Mouse (Mus musculus) CD4-positive, CD25-positive, alpha-beta regulatory T cell, adult 4 months (primary cell): ENCODE data around the gene Gal3st2. TPM values are rescaled to one million over a fixed set of nuclear protein-coding genes. Genes with fewer than 3 reads are reported as not detected.
"Not testable (repeated sequence)": the region's sequence is repeated elsewhere in the genome, so short reads cannot be mapped to it uniquely, and the experiment has no call there.

Experiments used
- ATAC-seq: one replicate; pipeline ENCODE4 v1.8.0; 2017
- polyA plus RNA-seq, 2 experiments: library from polyadenylated mRNA; unstranded; fragments of 100-300 nt; shearing (Covaris generic); gene quantifications; one replicate each; pipeline ENCODE4 v1.2.1; 2017

Gene Gal3st2
- polyA plus RNA-seq, result not detected

DNA sequence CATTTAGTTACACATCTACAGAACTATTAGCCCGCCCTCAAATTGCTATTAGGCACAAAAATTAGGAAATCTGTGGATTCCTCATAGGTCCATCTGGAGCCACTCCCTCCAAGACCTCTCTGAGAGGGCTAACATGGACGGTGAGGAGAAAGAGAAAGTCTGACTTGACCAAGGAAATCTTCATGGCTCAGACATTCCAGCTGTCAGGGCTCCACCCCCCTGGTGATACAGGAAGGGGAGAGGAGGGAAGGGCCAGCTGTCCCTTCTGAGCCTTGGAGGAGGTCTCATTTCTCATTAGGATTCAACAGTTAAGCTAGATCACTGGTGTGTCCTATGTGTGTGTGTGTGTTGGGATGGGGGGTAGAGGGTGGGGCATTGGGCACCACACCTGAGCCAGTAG lies at the start of gene Gal3st2:
Gene Gal3st2 (plus strand): TSS at position 259 of the 400 bp plus-strand sequence.
- not testable (repeated sequence) for ATAC-seq

DNA sequence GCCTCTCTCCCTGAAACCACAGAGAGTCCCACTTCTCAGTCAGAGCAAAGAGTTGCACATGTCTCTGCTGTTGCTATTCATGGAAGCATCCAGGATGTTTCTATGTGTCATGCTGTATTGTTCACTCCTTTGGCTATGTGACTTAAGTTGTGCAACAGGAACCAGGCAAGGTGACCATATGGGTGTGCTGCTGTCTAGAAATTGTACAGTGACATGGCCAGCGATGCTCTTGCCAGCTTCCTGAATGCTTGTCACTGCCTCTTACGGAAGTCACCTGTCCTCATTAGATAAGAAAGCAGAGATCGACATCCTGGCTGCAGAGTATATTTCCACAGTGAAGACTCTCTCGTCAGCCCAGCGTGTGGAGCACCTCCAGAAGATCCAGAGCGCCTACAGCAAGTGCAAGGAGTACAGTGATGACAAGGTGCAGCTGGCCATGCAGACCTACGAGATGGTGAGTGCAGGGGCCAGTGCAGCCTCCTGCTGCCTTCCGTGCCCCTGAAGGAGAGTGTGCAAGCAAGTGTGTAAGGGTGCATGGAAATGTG lies 49.5 kb upstream of the Gal3st2 start:
- ATAC-seq, result no peak

DNA sequence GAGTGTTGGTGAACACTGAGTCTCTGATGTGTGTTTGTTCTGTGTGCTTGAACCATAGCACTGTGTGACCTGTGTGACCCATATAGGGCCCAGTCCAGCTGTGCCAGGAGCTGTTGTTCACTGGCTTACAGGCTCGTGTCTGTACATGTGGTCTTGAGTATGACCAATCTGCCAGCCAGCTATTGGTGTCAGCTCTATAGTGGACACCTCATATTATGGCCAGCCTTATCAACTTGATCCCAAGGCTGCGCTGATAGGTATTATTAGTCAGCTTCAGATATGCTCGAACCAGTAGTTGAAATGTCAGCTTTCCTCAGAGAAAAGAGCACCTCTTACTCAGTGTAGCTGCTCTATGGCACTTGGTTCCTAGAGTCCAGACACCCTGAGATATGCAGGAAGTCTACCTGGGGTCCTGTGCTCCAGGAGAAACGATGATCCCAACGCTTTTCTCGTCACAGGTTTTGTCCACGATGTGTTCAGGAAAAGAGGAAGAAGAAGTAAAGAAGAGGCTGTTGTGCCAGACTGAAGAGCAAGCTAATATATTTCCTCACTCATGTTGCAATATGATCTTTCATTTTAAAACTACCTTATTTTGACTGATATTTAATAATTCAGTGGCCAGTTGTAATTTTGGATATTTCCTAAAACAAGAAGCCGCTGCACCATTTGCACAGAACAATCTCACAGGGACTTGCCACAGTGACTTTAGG lies 43.1 kb upstream of the Gal3st2 start:
- ATAC-seq, result no peak

DNA sequence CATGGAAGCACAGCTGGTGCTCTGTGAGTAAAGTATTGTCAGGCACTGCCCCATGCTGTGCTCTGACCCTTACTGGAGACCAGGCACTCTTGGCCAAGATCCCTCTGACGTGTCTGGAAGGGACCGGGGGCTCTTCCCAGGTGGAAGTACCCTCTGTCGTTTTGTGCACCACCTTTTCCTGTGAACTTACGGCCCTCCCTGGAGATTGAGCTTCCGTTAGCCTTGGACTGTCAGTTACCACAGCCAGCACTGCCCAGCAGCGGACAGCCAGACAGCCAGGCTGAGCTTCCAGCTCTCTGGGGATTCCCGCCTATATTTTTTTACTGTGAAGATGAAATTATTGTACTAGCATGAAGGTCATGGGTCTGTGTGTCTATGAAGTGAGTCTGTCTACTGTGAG lies 42.4 kb upstream of the Gal3st2 start:
- no peak for ATAC-seq

DNA sequence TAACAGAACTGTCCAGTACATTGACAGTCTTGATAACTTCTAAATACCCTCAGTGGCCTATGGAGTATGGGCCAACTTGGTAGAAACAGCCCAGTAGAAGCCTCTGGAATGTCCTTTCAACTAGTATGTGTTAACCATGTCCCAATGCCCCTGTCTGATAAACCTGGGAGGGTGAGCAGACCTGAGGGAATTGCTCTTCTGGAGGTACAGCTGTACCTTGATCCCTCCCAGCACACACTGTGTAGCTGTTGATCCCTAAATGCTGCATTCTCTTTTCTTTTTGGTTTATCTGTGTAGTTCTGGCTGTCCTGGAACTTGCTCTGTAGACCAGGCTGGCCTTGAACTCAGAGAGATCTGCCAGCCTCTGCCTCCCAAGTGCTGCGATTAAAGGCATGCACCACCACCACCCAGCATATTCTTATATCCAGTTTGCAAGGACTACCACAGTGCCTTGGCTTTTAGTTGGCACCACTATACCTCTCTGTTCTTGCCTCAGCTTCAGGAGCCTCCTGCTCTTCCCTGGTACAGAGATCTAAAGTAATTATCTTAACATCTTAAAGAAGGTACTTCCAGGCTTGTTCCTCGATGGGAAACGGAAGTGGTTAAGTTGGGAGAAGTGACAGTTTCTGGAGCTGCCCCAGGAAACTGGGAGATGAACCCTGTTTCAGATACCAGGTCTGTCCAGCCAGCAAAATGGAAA lies 37.2 kb upstream of the Gal3st2 start:
- no peak for ATAC-seq

DNA sequence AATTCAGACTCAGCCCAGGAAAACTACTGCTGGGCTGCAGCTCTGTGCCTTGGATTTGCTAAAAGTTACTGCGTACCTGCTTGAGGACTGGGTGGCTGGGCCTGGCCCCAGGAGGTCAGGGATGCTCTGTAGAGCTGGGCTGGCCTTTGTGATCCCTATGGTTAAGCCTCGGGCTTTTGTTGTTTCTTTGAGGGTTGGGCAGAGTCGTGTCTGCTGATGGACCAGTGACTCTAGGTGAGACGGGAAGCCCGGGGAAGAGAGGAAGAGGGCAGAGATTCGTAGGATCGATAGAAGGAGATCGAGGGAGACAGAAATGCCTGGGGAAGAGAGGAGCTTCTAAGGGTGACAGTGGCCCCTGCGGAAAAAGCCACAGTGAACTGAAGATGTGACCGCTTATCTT lies 36.5 kb upstream of the Gal3st2 start, which contains the start of gene D2hgdh:
Gene D2hgdh (plus strand): TSS at position 301 of the 400 bp plus-strand sequence.
- ATAC-seq, result peak; percentile 22

DNA sequence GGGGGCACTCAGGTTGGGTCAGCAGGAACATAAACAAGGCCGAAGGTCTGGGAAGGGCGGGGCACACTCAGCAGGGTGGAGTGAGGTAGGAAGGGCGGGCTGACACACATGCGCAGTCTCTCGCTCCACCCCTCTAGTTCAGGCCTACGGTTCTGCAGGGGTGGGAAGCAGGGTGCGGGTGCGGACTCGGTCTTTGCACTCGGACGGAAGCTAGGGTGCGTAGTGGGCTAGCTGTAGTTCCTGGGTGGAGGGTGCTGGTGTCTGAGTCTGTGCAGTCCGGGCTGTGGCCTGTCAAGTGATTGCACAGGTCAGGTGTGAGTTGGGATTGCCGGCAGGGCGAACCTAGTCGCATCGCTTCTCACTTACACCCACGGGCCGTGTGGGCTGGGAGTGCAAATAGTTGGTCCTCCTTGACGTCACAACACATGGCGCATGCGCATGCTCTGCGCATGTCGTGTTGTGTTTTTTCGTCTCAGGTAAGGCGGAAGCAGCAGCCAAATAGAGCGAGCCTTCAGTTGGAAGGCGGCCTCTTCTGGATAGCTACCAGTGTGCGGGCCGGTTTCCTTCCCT lies 35.9 kb upstream of the Gal3st2 start:
- peak; percentile 88 for ATAC-seq

DNA sequence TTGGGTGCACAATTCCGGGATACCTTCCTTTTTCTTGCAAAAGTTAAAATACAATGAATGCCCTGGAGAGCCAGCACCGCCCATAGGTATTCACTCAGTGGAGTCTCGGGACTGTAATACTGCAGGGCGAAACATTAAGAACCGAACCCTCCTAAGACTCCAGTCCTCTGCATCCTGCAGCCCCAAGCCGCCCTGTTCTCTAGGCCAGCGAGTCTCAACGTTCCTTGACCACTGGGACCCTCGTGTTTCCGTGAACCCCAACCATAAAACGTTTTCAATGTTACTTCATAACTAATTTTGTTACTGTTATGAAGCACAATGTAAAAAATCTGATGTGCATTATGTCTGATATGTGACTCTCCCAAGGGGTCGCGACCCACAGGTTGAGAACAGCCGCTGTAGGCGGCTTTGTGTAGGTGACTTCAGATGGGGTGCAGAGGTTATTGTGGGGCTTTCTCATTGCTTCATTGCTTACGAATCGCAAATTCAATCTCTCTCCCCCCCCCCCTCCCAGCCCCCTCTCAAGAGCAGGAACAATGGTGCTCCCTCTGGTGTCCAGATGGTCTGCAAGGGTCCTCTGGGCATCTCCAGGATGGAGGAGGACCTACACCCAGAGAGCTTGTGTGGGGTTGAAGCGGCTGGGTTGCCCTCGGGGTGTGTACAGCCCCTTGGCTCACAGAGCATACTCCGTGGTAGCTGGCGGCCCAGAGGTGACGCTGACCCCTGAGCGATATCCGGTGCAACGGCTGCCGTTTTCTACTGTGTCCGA lies 35.2 kb upstream of the Gal3st2 start:
- peak; percentile 4 for ATAC-seq

DNA sequence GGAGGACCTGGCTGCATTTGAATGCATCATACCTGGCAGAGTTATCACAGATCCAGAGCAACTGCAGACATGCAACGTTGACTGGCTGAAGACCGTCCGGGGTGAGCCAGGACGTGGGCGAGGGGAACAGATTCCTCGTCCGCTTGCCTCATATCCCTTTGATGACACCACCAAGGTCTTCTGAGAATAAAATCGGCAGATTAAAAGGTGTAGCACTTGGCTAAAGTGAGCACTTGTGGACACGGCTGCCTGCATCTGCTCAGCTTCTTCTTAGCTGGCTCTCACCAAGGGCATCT lies 34.6 kb upstream of the Gal3st2 start:
- no peak for ATAC-seq

DNA sequence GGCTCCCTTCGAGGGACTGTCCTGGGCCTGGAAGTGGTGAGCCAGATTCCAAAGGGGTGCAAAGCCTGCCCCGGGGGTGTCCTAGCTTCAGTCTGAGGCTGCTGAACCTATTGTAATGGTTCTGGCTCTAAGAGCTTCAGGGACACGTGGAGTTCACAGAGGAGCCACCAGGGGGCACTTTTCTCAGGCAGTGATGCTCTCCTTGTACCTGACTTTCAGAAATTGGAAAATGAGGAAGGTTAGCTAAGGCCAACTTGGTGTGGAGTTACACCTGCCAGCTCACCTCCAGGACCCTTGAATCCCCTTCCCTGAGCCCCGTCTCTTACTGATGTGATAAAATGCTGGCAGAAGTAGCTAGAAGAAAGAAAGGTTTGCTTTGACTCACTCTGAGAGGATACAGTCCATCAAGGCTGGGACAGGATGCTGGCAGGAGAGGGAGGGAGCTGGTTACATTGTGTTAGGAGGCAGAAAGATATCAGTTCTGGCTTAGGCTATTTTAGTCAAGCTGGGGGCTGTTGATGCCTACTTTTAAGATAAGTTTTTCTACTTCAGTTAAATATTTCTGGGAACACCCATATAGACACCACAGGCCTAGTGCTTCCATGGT lies 28.2 kb upstream of the Gal3st2 start:
- ATAC-seq, result peak; percentile 84

DNA sequence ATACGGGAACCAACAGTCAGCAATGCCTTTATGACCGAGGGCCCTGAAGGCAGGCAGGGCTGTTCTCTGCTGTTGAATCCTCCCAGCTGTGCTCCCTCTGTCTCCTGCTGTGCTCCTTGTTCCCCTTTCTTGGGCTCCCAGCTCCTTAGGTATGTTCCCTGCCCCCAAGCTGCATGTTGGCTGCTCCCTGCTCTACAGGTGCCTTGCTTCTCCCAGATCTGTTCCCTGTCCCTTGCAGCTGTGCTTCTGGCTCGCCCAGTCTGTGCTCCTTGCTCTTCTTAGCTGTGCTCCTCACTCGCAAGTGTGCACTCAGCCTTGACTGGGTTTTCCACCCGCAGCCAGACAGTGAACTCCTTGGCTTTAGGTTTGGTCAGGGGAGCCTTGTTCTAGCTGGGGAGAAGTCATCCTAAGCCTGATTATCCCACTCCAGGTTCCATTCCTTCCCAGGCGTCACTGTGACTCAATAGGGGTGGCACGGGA lies 26.4 kb upstream of the Gal3st2 start:
- no peak for ATAC-seq

DNA sequence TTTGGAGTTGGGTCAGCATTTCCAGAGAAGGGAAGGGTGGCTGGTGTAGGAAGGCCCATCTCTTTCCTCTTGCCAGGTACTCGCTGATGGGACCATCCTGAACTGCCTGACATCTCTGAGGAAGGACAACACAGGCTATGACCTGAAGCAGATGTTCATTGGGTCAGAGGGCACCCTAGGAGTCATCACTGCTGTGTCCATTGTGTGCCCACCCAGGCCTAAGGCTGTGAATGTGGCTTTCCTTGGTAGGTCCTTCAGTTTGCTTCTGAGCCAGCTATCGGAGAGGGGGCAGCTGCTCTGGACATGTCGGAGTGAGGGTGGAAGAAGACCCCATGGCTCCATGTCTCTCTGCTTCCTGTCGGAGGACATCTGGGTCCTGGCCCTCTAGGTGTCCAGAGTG lies 25.9 kb upstream of the Gal3st2 start:
- no peak for ATAC-seq

DNA sequence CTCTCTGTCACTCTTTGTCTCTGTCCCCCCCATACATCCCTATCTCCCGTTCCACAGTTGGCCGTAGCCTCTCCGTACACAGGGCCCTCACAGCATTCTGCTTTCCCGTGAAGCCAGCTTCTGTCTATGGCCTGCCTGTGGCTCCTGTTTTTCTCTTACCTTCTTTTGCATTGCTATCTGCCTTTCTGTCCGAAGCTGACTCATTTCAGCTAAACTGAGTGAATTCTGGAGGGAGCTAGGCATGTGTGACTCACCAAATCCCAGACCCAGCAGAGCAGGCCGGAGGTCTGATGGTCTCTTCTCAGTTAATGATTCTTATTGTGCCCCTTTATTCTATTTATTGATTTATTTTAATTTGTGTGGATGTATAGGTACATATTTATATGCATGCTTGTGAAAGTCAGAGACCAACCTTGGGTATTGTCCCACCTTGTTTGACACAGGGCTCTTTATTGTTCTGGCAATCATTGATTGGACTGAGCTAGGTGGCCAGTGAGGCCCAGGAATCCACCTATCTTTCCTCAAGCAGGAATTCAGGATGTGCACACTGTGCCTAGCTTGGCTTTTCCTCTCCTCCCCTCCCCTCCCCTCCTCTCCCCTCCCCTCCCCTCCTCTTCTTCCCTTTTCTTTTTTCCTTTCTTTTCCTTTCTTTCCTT lies 25.1 kb upstream of the Gal3st2 start:
- no peak for ATAC-seq

DNA sequence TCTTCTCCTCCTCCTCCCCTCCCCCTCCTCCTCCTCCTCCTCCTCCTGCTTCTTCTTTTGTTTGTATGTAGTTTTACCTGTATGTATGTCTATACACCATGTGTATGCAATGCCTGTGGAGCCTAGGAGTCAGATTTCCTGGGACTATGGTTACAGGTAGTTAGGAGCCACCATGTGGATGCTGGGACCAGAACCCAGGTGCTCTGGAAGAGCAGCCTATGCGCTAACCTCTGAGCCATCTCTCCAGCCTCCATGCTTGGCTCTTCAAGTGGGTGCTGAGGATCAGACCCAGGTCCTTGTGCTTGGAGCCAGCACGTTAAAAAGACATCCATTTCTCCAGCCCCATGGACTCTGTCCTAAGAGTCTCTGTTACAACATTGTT lies 24.6 kb upstream of the Gal3st2 start:
- no peak for ATAC-seq

DNA sequence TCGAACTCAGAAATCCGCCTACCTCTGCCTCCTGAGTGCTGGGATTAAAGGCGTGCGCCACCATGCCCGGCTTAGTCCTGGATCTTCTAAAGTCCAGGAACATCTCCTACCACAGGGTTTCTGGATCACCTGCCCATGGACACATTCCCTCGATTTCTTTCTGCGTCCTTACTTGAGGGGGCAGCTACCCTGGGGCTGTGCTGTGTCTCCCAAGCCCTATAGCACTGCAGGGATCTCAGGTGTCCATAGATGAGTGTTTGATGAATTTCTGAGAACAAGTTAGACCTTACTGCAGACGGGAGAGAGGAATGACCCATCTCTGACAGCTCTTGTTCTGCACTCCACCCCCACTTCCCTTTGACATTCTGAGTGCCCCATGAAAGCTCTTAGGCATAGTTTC lies 23.8 kb upstream of the Gal3st2 start:
- no peak for ATAC-seq

DNA sequence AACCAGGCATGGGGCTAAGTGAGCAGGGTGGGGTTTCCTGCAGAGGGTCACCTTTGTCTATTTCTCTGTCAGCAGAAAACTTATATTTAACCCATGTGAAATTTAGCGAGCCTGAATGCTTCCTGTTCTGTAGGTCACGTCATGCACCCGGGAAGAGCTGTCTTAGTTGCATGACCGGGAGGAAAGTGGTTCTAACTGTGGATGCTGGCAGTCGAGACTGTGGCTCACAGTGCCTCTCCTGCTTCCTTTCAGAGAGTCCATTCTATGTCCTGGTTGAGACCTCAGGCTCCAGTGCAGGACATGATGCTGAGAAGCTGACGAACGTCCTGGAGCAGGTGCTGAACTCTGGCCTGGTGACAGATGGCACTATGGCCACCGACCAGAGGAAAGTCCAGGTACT lies 22.5 kb upstream of the Gal3st2 start:
- not testable (repeated sequence) for ATAC-seq

DNA sequence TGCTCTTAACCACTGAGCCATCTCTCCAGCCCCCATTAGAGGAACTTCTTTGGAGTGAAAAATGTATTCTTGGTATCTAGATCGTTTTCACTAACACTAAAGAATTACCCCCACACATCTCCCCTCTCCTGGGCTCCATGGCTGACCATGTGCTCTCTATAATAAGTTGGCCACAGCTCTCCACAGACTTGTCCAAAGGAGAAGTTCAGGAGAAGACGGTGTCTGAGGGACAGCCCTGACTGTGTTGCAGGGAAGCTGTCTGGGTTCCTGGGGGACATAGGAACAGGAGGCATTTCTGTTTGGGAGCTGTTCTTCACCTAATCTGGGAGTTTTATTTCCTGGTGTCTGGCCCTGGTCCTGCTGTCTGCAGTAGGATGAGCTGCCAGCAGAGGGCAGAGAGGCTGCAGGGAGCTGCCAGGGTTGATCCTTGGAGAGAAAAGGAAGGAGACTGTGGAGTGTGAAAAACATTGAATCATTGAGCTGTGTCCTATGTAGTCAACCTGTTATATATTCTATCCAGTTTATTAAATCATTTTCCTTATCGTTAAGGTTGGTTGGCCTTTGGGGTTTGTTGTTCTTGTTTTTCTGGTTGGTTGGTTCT lies 15.2 kb upstream of the Gal3st2 start:
- ATAC-seq, result peak; percentile 60

DNA sequence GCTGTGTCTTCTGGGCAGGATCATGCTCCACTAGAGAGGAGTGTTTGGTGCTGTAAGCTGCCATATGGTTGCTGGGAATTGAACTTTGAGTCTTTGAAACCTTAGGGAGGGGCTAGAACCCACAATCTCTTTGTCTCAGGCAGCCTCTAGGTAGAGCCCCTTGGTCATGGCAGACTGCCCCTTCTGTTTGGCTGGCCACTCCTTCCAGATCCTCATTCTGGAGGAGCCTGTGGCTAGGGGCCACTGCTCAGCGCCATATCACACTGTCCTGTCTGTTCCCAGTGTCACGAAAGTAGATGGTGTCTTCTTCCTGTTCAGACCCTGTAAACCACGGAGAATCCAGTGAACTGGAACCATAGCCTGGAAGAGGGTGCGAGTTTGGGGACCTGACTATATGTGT lies 5.3 kb upstream of the Gal3st2 start:
- ATAC-seq, result not testable (repeated sequence)

DNA sequence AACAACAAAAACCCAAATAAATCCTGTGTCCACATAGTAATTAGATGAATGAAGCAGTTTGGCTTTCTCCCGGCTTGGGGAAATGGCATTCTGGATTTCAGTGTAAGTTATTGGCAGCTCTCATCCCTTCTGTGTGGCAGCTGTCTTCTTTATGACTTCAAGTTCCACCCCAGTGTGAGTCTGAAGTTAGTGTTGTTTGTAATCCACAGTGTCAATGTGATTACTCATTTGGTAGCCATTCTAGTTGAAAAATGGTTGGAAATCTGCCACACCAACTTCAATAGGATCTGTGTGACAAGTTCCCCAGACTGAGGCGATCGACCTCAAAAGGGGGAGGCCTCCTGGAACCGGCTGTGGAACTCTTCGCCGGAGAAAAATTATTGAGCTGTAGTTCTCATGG lies 3.7 kb upstream of the Gal3st2 start:
- ATAC-seq, result no peak

DNA sequence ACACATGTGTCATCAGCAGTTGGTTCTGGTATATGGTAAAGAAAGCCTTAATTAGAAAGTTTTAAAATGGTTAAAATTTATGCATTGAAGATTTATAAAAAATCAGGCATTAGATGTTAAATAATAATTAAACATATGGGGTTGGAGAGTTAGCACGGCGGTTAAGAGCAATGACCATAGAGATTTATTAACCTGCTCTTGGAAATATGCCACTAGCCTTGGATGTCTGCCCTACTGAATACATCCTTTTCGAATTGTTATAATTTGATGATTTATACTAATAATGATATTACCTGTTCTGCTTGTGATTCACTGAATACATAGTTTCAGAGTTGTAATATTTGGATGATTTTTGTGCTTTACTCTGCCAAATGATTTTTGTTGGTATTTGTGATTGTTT lies 3.1 kb upstream of the Gal3st2 start:
- no peak for ATAC-seq

DNA sequence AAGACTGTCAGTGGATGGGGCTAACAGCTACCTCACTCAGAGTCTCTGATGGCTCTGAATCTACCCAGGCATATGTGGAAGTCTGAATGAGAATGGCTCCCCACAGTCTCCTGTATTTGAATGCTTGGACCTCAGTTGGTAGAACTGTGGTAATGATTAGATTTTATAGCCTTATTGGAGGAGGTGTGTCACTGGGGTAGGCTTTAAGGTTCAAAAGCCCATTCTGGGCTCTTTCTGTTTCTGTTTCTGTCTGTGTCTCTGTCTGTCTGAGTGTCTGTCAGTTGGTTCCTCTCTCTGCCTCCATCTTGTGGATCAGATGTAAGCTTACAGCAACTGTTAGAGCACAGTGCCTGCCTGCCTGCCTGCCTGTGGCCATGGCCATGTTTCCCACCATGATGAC lies 1.5 kb upstream of the Gal3st2 start:
- no peak for ATAC-seq
